Mouse (Mus musculus): ENCODE measurements around the gene Rab3a. TPM values are rescaled to one million over a fixed set of nuclear protein-coding genes. Genes with fewer than 3 reads are reported as not detected.
A peak's percentile ranks its signal among the peaks of the same experiment; 100 is the strongest.

Gene Rab3a
- polyA plus RNA-seq, 1 experiment from 2014 or later, result 3.7 TPM

GRCm38 (mm10) chr8:70725792-70726447, 28.6 kb upstream of the Rab3a start:
- H3K36me3 ChIP-seq (ENCODE audit: inconsistent target), result no peaks in the 10 kb centered on the region
- WGBS (ENCODE audit: missing documents), result 50% methylated on average over 14 of the region's 14 CpGs
- H3K4me3 ChIP-seq (ENCODE audit: inconsistent target), result no peak overlapping the region
- no peaks in the 10 kb centered on the region for H3K79me2 ChIP-seq (ENCODE audit: inconsistent target)
- H3K27ac ChIP-seq, result no peak overlapping the region

DNA sequence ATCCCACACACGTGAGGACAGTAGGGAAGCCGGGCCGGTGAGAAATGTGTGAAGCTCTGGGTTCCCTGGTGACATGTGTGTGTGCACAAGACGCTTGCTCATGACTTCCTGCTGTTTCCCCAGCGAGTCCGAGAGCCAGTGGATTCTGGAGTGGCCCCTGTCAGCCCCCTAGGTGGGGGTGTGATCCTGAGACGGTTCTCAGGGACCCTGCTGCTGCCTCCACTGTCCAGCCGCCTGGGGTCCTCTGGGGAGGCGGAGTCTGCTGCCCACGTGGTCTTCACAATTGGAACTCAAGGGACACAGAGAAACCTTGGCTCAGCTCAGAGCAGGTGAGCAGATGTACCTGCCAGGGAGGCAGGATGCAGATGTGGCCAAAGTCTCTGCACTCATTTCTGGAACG, 27.8 kb upstream of the Rab3a start:
- Histone ChIP-seq H3K4me3 (ENCODE audit: inconsistent target) (no peak overlapping the region), H3K36me3 (ENCODE audit: inconsistent target) (no peaks in the 10 kb centered on the region), H3K79me2 (ENCODE audit: inconsistent target) (no peaks in the 10 kb centered on the region), H3K27ac (no peak overlapping the region)
- 36% methylated on average over 11 of the region's 11 CpGs for WGBS (ENCODE audit: missing documents)

DNA sequence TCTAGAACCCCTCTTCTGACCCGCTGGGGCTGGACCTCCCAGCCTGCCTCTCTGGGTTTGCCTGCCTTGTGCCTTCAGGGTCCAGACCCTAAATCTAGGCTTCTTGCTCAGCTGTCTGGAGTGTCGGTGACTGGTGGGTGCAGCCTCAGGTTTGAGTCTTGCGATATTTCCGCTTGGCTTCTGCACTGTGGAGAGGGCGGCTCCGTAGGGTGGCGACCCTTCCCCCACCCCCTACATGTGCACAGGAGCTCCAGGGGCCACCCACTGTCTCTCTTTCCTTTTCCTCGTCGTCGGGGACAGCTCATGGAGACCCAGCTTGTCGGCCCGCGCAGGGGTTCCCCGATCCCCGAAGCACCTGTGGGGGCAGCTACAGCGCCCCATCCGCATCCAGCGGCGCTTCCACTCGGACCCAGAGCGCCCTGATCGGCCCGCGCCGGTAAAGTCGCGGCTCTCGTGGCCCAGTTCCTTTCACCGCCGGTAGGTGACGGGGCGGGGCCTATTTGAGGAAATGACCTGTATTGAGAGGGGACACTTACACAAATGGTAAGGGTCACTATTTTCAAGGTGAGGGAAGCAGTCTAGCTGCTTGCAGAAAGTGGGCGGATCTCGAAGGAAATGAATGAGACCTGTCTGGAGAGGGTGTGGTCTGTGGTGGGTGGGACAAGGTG, 24.5 kb upstream of the Rab3a start:
- H3K4me3 ChIP-seq (ENCODE audit: inconsistent target), result no peak overlapping the region
- 4% methylated on average over 31 of the region's 34 CpGs for WGBS (ENCODE audit: missing documents)
- H3K27ac ChIP-seq, result no peak overlapping the region

GRCm38 (mm10) chr8:70730956-70731355, 23.5 kb upstream of the Rab3a start:
- no peak overlapping the region for H3K4me3 ChIP-seq (ENCODE audit: inconsistent target)

More for the DNA sequence above, 24.5 kb upstream of the Rab3a start:
- no peaks in the 10 kb centered on the region for H3K79me2 ChIP-seq (ENCODE audit: inconsistent target)
- no peaks in the 10 kb centered on the region for H3K36me3 ChIP-seq (ENCODE audit: inconsistent target)

GRCm38 (mm10) chr8:70737705-70738104, 16.8 kb upstream of the Rab3a start:
- H3K27ac ChIP-seq, result no peak overlapping the region
- no peak overlapping the region for H3K4me3 ChIP-seq (ENCODE audit: inconsistent target)
- WGBS (ENCODE audit: missing documents), result 73% methylated on average over 5 of the region's 5 CpGs
- no peaks in the 10 kb centered on the region for H3K36me3 ChIP-seq (ENCODE audit: inconsistent target)
- H3K79me2 ChIP-seq (ENCODE audit: inconsistent target), result no peaks in the 10 kb centered on the region

More at GRCm38 (mm10) chr8:70730956-70731355, 23.5 kb upstream of the Rab3a start:
- Histone ChIP-seq H3K36me3 (ENCODE audit: inconsistent target) (no peaks in the 10 kb centered on the region), H3K27ac (no peak overlapping the region), H3K79me2 (ENCODE audit: inconsistent target) (no peaks in the 10 kb centered on the region)
- WGBS (ENCODE audit: missing documents), result 68% methylated on average over 4 of the region's 4 CpGs

DNA sequence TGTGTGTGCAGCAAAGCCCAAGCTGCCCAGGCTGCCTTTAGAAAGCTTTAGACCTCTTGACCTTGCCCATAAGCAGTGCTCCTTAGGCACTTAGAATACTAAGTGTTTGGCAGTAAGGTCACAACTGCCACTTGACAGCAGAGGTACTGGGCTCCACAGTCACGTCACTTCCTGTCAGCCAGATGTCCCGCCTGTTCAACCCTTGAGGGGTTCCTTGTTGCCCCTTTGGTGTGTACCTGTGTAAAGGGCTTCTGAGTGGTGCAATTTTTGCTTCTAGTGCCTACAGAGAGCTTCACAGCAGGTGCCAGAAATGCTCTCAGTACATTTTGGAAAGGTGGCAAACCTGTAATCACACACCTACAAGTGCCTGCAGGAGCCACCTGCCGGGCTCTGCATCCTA, 16.3 kb upstream of the Rab3a start:
- no peaks in the 10 kb centered on the region for H3K36me3 ChIP-seq (ENCODE audit: inconsistent target)
- WGBS (ENCODE audit: missing documents), result 47% methylated on average over 3 of the region's 3 CpGs
- no peaks in the 10 kb centered on the region for H3K79me2 ChIP-seq (ENCODE audit: inconsistent target)
- no peak overlapping the region for H3K4me3 ChIP-seq (ENCODE audit: inconsistent target)
- no peak overlapping the region for H3K27ac ChIP-seq

- H3K27ac ChIP-seq, result no peak overlapping the region
- no peak overlapping the region for H3K4me3 ChIP-seq (ENCODE audit: inconsistent target)
- 79% methylated on average over 4 of the region's 5 CpGs for whole genome bisulfite sequencing (ENCODE audit: missing documents)
- H3K79me2 ChIP-seq (ENCODE audit: inconsistent target), result no peaks in the 10 kb centered on the region
- H3K36me3 ChIP-seq (ENCODE audit: inconsistent target), result no peaks in the 10 kb centered on the region
These were observed 12.8 kb upstream of the Rab3a start for GRCm38 (mm10) chr8:70741661-70742060.

DNA sequence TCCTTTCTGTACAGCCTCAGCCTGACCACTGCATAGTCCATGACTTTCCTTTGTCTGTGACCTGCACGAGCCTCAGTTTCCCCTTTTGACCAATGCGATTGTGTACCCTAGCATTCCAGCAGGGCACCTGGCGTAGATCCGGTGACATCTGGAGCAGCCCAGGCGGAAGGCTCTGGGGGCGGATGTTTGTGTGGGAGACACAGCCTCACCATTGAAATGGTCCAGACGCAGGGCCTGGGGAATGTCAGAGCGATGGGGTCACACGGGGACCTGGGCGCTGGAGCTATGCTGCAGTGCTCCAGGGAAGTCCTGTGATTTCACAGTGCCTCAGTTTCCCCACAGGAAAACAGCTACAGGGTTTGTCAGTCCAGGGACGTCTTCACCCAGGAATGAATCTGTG, 12.3 kb upstream of the Rab3a start:
- no peaks in the 10 kb centered on the region for H3K36me3 ChIP-seq (ENCODE audit: inconsistent target)
- H3K27ac ChIP-seq, result no peak overlapping the region
- no peaks in the 10 kb centered on the region for H3K79me2 ChIP-seq (ENCODE audit: inconsistent target)
- no peak overlapping the region for H3K4me3 ChIP-seq (ENCODE audit: inconsistent target)
- 78% methylated on average over 11 of the region's 11 CpGs for WGBS (ENCODE audit: missing documents)

DNA sequence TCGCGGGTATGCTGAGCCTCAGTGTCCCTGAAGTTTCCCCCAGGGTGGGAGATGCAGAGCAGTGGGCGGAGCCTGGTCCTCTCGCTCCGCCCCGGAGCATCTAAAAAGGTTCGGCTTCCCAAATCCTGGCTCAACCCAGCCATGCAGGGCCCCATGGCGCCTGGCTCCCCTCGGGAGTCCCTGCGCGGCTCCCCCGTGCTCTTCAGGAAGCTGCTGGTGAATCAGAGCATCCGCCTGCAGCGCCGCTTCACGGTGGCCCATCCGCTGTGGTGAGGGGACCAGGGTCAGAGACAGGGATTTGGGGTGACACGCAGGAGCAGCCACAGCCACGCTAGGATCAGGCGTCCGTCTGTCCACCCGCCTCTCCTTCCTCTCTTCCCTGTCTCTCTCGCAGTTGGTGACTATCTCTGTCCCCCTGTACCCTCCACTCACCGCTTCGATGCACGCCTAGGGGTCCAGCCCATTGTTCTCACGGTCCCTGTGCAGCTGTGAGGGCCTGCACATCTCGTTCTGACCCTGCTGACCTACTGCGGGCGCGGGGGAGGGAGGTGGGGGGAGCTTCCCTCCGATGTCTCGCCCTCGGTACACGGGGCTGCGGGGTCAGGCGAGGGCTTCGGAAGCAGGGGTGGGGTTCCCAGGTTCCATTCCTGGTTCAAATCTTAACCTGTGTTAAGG, 11.4 kb upstream of the Rab3a start:
- Histone ChIP-seq H3K4me3 (ENCODE audit: inconsistent target) (no peak overlapping the region), H3K27ac (no peak overlapping the region), H3K79me2 (ENCODE audit: inconsistent target) (no peaks in the 10 kb centered on the region), H3K36me3 (ENCODE audit: inconsistent target) (no peaks in the 10 kb centered on the region)
- 9% methylated on average over 34 of the region's 38 CpGs for WGBS (ENCODE audit: missing documents)

DNA sequence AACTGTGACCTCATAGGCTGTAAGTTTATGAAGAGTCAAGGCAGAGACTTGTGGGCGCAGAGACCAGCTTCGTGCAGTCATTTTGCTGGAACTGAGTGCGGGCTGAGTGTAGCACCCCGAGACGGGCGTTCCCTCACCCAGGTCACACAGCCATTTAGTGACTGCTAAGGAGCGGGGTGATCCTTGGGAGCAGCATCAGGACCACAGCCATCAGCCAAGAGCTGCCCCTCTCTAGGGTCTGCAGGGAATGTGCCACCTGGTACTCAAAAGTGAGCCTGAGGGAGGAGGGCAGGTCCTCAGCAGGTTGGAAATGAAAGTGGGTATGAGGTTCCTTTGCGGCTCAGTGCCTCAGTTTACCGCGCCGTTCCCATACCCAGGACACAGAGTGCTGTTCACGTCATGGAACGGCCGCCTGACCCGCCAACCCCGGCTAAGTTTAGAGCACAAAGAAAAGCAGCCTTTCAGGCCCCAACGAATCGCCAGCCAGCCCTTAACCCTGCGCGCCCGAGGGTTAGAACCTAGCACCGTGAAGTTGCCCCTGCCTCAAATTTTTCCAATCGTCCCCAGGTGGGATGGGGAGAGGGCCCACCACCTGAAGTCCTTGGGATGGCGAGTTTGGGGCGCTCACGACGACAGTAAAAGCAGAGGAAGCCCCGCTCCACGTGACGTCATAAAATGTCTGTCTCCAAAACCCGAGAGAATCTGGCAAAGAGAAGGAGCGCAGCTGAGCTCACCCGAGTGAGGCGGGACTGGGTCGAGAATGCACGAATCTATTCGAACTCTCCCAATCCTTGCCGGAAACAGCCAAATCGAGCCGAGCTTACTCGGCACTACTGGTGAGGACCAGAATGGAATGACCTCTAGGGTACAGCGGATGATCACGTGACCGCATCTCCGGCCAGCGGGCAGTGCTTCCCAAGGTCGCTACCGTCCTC, 10.6 kb upstream of the Rab3a start:
- H3K27ac ChIP-seq, result no peak overlapping the region
- H3K36me3 ChIP-seq (ENCODE audit: inconsistent target), result no peaks in the 10 kb centered on the region
- H3K4me3 ChIP-seq (ENCODE audit: inconsistent target), result peak overlapping the region; percentile 17; the same call in 1 of the 2 replicates
- 6% methylated on average over 48 of the region's 48 CpGs for WGBS (ENCODE audit: missing documents)
- no peaks in the 10 kb centered on the region for H3K79me2 ChIP-seq (ENCODE audit: inconsistent target)

DNA sequence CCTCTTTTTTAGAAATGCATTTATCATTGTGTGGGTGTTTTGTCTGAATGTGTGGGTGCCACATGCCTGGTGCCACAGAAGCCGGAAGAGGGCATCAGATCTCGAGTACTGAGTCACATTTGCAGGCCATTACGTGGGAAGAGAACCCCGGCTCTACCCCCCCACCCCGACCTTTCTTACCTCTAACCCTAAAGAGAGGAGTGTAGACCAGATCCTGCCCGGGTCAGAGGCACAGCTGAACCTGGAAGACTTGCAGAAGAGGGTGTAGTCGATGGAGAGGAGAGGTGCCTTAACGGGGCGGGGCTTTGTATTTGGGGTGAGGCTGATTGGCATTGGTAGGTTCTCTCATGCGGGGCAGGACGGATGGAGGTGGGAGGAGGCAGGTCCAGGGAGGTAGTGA, 9.7 kb upstream of the Rab3a start:
- no peak overlapping the region for H3K4me3 ChIP-seq (ENCODE audit: inconsistent target)
- H3K27ac ChIP-seq, result no peak overlapping the region
- H3K79me2 ChIP-seq (ENCODE audit: inconsistent target), result no peaks in the 10 kb centered on the region
- H3K36me3 ChIP-seq (ENCODE audit: inconsistent target), result no peaks in the 10 kb centered on the region
- 59% methylated on average over 11 of the region's 11 CpGs for WGBS (ENCODE audit: missing documents)

GRCm38 (mm10) chr8:70745691-70746220, 8.7 kb upstream of the Rab3a start:
- WGBS (ENCODE audit: missing documents), result 79% methylated on average over 19 of the region's 19 CpGs
- no peak overlapping the region for H3K4me3 ChIP-seq (ENCODE audit: inconsistent target)
- no peaks in the 10 kb centered on the region for H3K36me3 ChIP-seq (ENCODE audit: inconsistent target)
- H3K79me2 ChIP-seq (ENCODE audit: inconsistent target), result no peaks in the 10 kb centered on the region
- H3K27ac ChIP-seq, result no peak overlapping the region

- WGBS (ENCODE audit: missing documents), result 94% methylated on average over 9 of the region's 9 CpGs
- Histone ChIP-seq H3K79me2 (ENCODE audit: inconsistent target) (no peaks in the 10 kb centered on the region), H3K27ac (no peak overlapping the region), H3K4me3 (ENCODE audit: inconsistent target) (no peak overlapping the region), H3K36me3 (ENCODE audit: inconsistent target) (no peaks in the 10 kb centered on the region)
These were observed 7.8 kb upstream of the Rab3a start for GRCm38 (mm10) chr8:70746676-70747075.

- Histone ChIP-seq H3K27ac (no peak overlapping the region), H3K36me3 (ENCODE audit: inconsistent target) (no peaks in the 10 kb centered on the region), H3K4me3 (ENCODE audit: inconsistent target) (no peak overlapping the region), H3K79me2 (ENCODE audit: inconsistent target) (no peaks in the 10 kb centered on the region)
- WGBS (ENCODE audit: missing documents), result 89% methylated on average over 17 of the region's 18 CpGs
These were observed 7.1 kb upstream of the Rab3a start for GRCm38 (mm10) chr8:70747211-70747890.

Data from macrophage (primary cell).